Mouse (Mus musculus) bone marrow macrophage, adult 2 months (primary cell): ENCODE measurements around the gene Olfr155.

Experiments used
- CTCF ChIP-seq: IDR thresholded peaks from 2 replicates; pipeline ENCODE4 v1.5.1; 2012; ENCODE audit warnings: low read depth, mild to moderate bottlenecking, low read length, moderate library complexity
- POLR2A ChIP-seq: IDR thresholded peaks from 2 replicates; pipeline ENCODE4 v1.6.1; 2012; ENCODE audit warnings: mild to moderate bottlenecking, low read depth, low read length, borderline replicate concordance

DNA sequence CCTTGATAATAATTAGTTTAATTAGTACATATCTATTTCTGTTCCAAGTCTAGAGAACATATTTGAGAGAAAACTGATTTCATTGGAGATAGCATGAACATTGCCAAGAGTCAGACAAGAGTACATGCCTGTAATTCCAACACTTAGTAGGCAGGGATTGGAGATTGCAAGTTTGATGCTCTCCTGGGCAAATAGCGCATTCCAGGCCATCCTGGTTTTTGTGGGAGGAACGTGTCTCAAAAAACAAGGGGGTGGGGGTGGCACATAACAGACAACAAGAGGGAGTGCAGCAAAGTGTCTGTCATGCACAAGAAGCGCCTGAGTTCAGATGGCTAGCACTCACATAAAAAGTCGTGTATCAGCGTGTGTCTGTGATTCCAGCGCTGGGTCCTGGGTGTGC lies 28.2 kb downstream of the Olfr155 start:
- TF ChIP-seq CTCF: no peak
- no peak for TF ChIP-seq POLR2A
